Mouse (Mus musculus): ENCODE measurements around the gene Tceal8. TPM values are rescaled to one million over a fixed set of nuclear protein-coding genes. Genes with fewer than 3 reads are reported as not detected.
A peak's percentile ranks its signal among the peaks of the same experiment; 100 is the strongest.
"Not testable (repeated sequence)": the region's sequence is repeated elsewhere in the genome, so short reads cannot be mapped to it uniquely, and the experiment has no call there.

Gene Tceal8
- total and polyA plus RNA-seq, 3 experiments: 12.4 to 120 (median 32.4) TPM

DNA sequence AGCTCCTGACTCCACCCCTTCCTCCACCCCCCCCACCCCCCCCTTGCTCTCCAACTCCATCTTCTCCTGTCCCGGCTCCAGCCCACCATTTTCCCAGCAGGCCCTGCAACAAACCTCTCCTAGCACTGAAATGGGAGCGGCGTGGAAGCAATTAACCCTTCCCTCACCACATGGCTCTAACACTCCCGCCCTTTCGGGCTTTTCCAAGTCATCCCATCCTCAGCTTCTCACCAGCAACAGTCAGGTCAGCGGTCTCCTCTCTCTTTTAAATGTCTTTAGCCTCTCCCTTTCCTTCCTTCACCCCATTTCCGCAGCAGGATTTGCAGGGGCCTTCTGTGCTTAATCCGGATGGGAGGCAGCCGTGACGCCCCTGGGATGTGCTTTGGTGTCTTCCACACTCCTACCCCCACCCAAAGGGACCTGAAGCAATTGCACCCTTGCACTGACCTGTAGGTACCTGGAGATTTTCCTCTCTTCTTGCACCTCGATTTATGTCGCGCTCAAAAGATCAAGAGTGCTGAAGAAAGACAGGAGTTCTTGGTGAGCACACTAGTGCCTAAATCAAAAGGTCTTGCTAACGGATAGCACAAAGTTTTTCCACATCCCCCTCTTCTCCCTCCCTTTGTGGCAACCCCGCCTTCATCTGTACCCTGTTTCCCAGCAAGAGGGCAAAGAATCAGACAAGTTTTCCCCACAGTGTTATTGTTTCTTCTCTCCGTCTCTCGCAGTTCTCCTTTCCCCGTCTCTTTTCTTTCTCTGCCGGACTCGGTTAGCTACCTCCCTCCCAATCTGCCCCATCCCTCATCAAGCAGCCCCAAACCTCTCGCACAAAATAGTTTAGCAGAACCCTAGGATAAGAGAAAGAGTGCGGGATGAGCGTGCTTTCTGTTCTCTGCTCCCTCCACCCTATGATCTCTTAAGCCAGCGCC is 689 bp downstream of the Tceal8 start:
- ATAC-seq (ENCODE audit: extremely low read depth, insufficient number of reproducible peaks, low FRiP score, poor library complexity, severe bottlenecking) (no peak), DNase-seq (ENCODE audit: low spot score) (peak; percentile 1)
- H3K27me3 ChIP-seq (ENCODE audit: insufficient read depth, low read length): no peaks in the 10 kb centered on the region
- H3K36me3 ChIP-seq (replicated peaks): peaks cover 5% of the 10 kb centered on the region
- peak overlapping the region; percentile 71 for H3K4me3 ChIP-seq (ENCODE audit: low read depth, low read length)
- peaks cover 3% of the 10 kb centered on the region; the same call in 1 of the 2 replicates for H3K4me1 ChIP-seq (ENCODE audit: insufficient read depth, low read depth, low read length)
- TF ChIP-seq TAL1 (conservative IDR thresholded peaks at IDR 0.05; ENCODE audit: low read depth, low read length) (no peak), CTCF (IDR thresholded peaks at IDR 0.05; ENCODE audit: low read depth, low read length) (no peak)
- H3K9me3 ChIP-seq (replicated peaks): no peaks in the 10 kb centered on the region

GRCm38 (mm10) chrX:136170625-136171024 is 1.5 kb downstream of the Tceal8 start:
- TF ChIP-seq GATA2 (IDR thresholded peaks at IDR 0.05; ENCODE audit: borderline replicate concordance, low read depth, low read length): no peak
- no peak for TF ChIP-seq GATA1 (IDR thresholded peaks at IDR 0.05; ENCODE audit: borderline replicate concordance, low read length)
- no peak for TF ChIP-seq POLR2AphosphoS5 (IDR thresholded peaks at IDR 0.05; ENCODE audit: insufficient replicate concordance, low read depth, low read length)
- no peak for TF ChIP-seq TAL1 (conservative IDR thresholded peaks at IDR 0.05; ENCODE audit: low read depth, low read length)
- no peak for TF ChIP-seq CTCF (IDR thresholded peaks at IDR 0.05; ENCODE audit: low read depth, low read length)
- Histone ChIP-seq H3K36me3 (replicated peaks) (peaks cover 5% of the 10 kb centered on the region), H3K27me3 (ENCODE audit: insufficient read depth, low read length) (no peaks in the 10 kb centered on the region), H3K4me1 (ENCODE audit: insufficient read depth, low read depth, low read length) (peaks cover 3% of the 10 kb centered on the region; the same call in 1 of the 2 replicates), H3K4me3 (ENCODE audit: low read depth, low read length) (no peak overlapping the region; the same call in 1 of the 2 replicates), H3K9me3 (replicated peaks) (no peaks in the 10 kb centered on the region)
- DNase-seq (ENCODE audit: low spot score): no peak
- ATAC-seq (ENCODE audit: extremely low read depth, insufficient number of reproducible peaks, low FRiP score, poor library complexity, severe bottlenecking): no peak

GRCm38 (mm10) chrX:136144195-136144594 is 27.9 kb downstream of the Tceal8 start:
- H3K27me3 ChIP-seq (ENCODE audit: insufficient read depth, low read length): no peaks in the 10 kb centered on the region
- H3K36me3 ChIP-seq (replicated peaks): no peaks in the 10 kb centered on the region
- ATAC-seq (ENCODE audit: extremely low read depth, insufficient number of reproducible peaks, low FRiP score, poor library complexity, severe bottlenecking): no peak
- no peak for DNase-seq (ENCODE audit: low spot score)
- H3K4me1 ChIP-seq (ENCODE audit: insufficient read depth, low read depth, low read length): no peaks in the 10 kb centered on the region
- H3K4me3 ChIP-seq (ENCODE audit: low read depth, low read length): no peak overlapping the region
- no peak for TF ChIP-seq GATA1 (IDR thresholded peaks at IDR 0.05; ENCODE audit: borderline replicate concordance, low read length)
- H3K9me3 ChIP-seq (replicated peaks): no peaks in the 10 kb centered on the region

GRCm38 (mm10) chrX:136143711-136144110 is 28.4 kb downstream of the Tceal8 start:
- ATAC-seq (ENCODE audit: extremely low read depth, insufficient number of reproducible peaks, low FRiP score, poor library complexity, severe bottlenecking): no peak

GRCm38 (mm10) chrX:136141385-136141784 is 30.8 kb downstream of the Tceal8 start:
- no peak for TF ChIP-seq POLR2AphosphoS5 (IDR thresholded peaks at IDR 0.05; ENCODE audit: insufficient replicate concordance, low read depth, low read length)
- TF ChIP-seq CTCF (IDR thresholded peaks at IDR 0.05; ENCODE audit: low read depth, low read length): no peak
- TF ChIP-seq GATA1 (IDR thresholded peaks at IDR 0.05; ENCODE audit: borderline replicate concordance, low read length): no peak
- no peak for TF ChIP-seq TAL1 (conservative IDR thresholded peaks at IDR 0.05; ENCODE audit: low read depth, low read length)
- TF ChIP-seq GATA2 (IDR thresholded peaks at IDR 0.05; ENCODE audit: borderline replicate concordance, low read depth, low read length): no peak
- Histone ChIP-seq H3K27me3 (ENCODE audit: insufficient read depth, low read length) (no peaks in the 10 kb centered on the region), H3K4me1 (ENCODE audit: insufficient read depth, low read depth, low read length) (no peaks in the 10 kb centered on the region), H3K36me3 (replicated peaks) (no peaks in the 10 kb centered on the region), H3K4me3 (ENCODE audit: low read depth, low read length) (no peak overlapping the region), H3K9me3 (replicated peaks) (no peaks in the 10 kb centered on the region)
- ATAC-seq (ENCODE audit: extremely low read depth, insufficient number of reproducible peaks, low FRiP score, poor library complexity, severe bottlenecking) (no peak), DNase-seq (ENCODE audit: low spot score) (no peak)

More at GRCm38 (mm10) chrX:136143711-136144110, 28.4 kb downstream of the Tceal8 start:
- TF ChIP-seq GATA1 (IDR thresholded peaks at IDR 0.05; ENCODE audit: borderline replicate concordance, low read length) (no peak), CTCF (IDR thresholded peaks at IDR 0.05; ENCODE audit: low read depth, low read length) (no peak), POLR2AphosphoS5 (IDR thresholded peaks at IDR 0.05; ENCODE audit: insufficient replicate concordance, low read depth, low read length) (no peak), GATA2 (IDR thresholded peaks at IDR 0.05; ENCODE audit: borderline replicate concordance, low read depth, low read length) (no peak)
- H3K4me3 ChIP-seq (ENCODE audit: low read depth, low read length): no peak overlapping the region
- no peaks in the 10 kb centered on the region for H3K4me1 ChIP-seq (ENCODE audit: insufficient read depth, low read depth, low read length)
- DNase-seq (ENCODE audit: low spot score): no peak
- no peaks in the 10 kb centered on the region for H3K9me3 ChIP-seq (replicated peaks)
- no peaks in the 10 kb centered on the region for H3K36me3 ChIP-seq (replicated peaks)
- H3K27me3 ChIP-seq (ENCODE audit: insufficient read depth, low read length): no peaks in the 10 kb centered on the region

DNA sequence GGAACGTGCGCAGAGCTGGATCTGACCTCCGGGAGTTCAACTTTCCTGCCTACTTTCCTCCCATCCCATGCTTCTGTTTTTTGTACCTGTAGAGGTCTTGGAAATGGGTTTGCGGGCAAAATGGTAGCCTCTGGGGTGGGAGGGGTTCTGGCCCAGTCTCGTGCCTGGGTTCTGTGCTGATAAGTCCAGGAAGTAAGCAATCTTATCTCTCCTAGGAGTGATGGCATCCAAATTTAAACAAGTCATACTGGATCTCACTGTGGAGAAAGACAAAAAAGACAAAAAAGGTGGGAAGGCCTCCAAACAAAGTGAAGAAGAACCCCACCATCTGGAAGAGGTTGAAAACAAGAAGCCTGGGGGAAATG is 32.5 kb downstream of the Tceal8 start:
- H3K4me3 ChIP-seq (ENCODE audit: low read depth, low read length): peak overlapping the region; percentile 51; the same call in 1 of the 2 replicates
- not testable (repeated sequence) for H3K27me3 ChIP-seq (ENCODE audit: insufficient read depth, low read length); H3K36me3 ChIP-seq (replicated peaks); DNase-seq (ENCODE audit: low spot score); H3K4me1 ChIP-seq (ENCODE audit: insufficient read depth, low read depth, low read length); H3K9me3 ChIP-seq (replicated peaks); ATAC-seq (ENCODE audit: extremely low read depth, insufficient number of reproducible peaks, low FRiP score, poor library complexity, severe bottlenecking)

DNA sequence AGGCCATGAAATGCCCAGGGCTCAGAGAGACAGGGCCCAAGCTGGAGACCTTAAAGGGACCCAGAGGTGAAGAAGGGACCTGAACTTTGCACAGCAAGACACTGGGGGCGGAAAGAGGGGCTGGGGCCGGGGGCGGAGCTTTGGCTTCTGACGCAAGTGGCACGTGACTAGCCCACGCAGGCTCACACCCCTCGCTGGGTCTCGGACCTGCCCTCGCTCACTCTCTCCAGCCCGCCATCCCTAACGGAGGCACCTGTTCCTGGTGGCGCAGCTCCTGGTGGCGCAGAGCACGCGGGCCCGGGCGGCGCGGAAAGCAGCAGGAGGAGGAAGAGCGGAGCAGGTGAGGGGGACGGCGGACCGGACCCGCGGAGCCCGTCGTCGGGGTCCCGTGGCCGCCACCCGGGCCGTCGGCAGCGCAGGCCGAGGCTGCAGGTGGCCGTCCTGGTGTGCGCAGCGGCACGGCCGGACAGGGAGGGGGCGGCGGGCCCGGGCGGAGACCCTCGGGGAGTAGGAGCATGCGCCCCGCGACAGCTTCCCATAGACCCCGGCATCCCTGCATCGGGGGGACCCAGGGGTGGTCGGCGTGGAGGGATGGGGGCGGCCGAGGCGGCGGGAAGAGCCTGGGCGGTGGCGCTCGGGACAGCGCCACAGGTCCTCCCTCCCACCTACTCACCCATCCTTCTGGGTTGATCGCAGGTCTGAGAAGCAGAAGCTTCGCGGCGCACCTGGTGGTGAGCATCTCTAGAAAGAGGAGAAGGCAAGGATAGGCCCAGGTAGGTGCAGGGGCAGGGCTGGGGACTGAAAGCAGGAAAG is 33.1 kb downstream of the Tceal8 start, which contains the start of gene Bex4:
Bex4 (plus strand) TSS at position 170 of the 813 bp plus-strand sequence.
- not testable (repeated sequence) for H3K27me3 ChIP-seq (ENCODE audit: insufficient read depth, low read length); H3K4me1 ChIP-seq (ENCODE audit: insufficient read depth, low read depth, low read length); ATAC-seq (ENCODE audit: extremely low read depth, insufficient number of reproducible peaks, low FRiP score, poor library complexity, severe bottlenecking); DNase-seq (ENCODE audit: low spot score); H3K36me3 ChIP-seq (replicated peaks); H3K9me3 ChIP-seq (replicated peaks)
- peak within 1 kb of the TSS; percentile 51; the same call in 1 of the 2 replicates for H3K4me3 ChIP-seq (ENCODE audit: low read depth, low read length)
